Mouse (Mus musculus) mammary gland, adult 2 months (tissue): ENCODE results near the gene Rad51ap2. TPM values are rescaled to one million over a fixed set of nuclear protein-coding genes. Genes with fewer than 3 reads are reported as not detected.

Source experiments
- polyA plus RNA-seq: library from polyadenylated mRNA; depleted of rRNA; stranded (reverse); fragments of >200 nt; gene quantifications from 2 replicates; pipeline ENCODE4 v1.2.3, GENCODE M21; 2012; ENCODE audit warnings: low replicate concordance; rRNA removed

Gene Rad51ap2
- polyA plus RNA-seq: not detected in 2 replicates

GRCm38 (mm10) chr12:11455549-11456194 is at the start of gene Rad51ap2:
Gene Rad51ap2 (plus strand): TSS chr12:11456079.

GRCm38 (mm10) chr12:11436497-11437265 is 19.2 kb upstream of the Rad51ap2 start, which contains the start of gene Vsnl1:
Gene Vsnl1 (minus strand): TSS chr12:11436613.

Other genes with a start within 250 kb of the Rad51ap2 start
- gene Msgn1, start 247.1 kb upstream of the Rad51ap2 start, polyA plus RNA-seq: 1.1 TPM in 1 of 2 replicates, not detected in the other
- gene Gen1, start 190.3 kb upstream of the Rad51ap2 start, polyA plus RNA-seq: 0.06 and 0.59 TPM in 2 replicates
- gene Smc6, start 190.2 kb upstream of the Rad51ap2 start, polyA plus RNA-seq: 2.8 and 13.8 TPM in 2 replicates
- 0.19 and 0.29 TPM in 2 replicates for gene Vsnl1, start 19.5 kb upstream of the Rad51ap2 start, polyA plus RNA-seq